Mouse (Mus musculus): ENCODE measurements around the gene Phf10. TPM values are rescaled to one million over a fixed set of nuclear protein-coding genes. Genes with fewer than 3 reads are reported as not detected.

The Phf10 gene
- polyA plus RNA-seq, 1 experiment from 2014 or later = 23.7 TPM

DNA sequence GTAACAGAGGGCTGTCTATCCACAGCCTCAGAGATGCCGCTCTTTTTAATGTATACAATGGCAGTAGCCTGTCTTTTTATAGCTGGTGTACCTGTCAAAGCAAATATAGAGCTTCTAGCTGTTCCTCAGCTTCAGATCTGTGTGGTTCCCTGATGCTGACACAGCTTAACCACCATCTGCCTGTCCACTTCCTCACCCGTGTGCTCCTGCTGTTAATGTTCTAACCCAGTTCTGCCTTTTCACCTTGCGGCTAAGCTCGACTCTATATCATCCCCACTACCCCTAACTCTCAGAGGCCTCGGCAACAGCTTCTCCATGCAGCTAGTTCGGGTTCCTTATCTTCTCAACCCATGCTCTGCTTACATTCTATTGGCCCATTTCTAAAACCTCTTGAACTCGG is 30.4 kb downstream of the Phf10 start:
- H3K9me3 ChIP-seq (replicated peaks; ENCODE audit: control insufficient read depth, low read length) = no peaks in the 10 kb centered on the region
- H3K9ac ChIP-seq (ENCODE audit: low read length) = no peak overlapping the region
- H3K4me2 ChIP-seq (ENCODE audit: low read length) = no peak overlapping the region
- ATAC-seq = no peak
- no peak overlapping the region for H3K4me3 ChIP-seq (ENCODE audit: low read depth, low read length)
- H3K27ac ChIP-seq (ENCODE audit: low read depth, low read length) = no peak overlapping the region
- no peaks in the 10 kb centered on the region for H3K4me1 ChIP-seq (ENCODE audit: control insufficient read depth, insufficient read depth, low read length)
- H3K27me3 ChIP-seq (replicated peaks; ENCODE audit: control insufficient read depth, insufficient read depth, low read length) = no peaks in the 10 kb centered on the region
- no peak for DNase-seq (ENCODE audit: low spot score)
- no peaks in the 10 kb centered on the region for H3K36me3 ChIP-seq (ENCODE audit: control insufficient read depth, insufficient read depth, low read length)
- 90% methylated on average over 7 of the region's 7 CpGs for WGBS

DNA sequence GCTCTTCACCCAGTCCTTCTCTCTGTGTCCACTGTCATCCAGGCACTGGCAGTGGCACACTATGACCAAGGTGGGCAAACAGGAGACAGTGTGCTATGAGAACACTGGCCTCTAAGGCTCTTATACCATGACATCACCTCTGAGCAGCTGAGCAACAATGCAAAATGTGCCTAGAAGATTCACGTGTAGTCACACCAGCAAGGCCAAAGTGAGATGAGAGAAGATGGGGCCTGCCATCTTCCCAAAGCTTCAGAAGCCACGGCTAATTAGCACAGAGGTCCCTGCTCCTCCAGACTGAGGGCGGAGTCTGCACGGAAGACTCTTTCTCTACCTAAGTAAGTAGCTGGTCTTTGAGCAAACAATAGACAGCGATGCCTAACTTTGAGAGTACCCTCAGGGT is 32.4 kb downstream of the Phf10 start:
- Histone ChIP-seq H3K36me3 (ENCODE audit: control insufficient read depth, insufficient read depth, low read length) (no peaks in the 10 kb centered on the region), H3K4me3 (ENCODE audit: low read depth, low read length) (no peak overlapping the region), H3K27me3 (replicated peaks; ENCODE audit: control insufficient read depth, insufficient read depth, low read length) (no peaks in the 10 kb centered on the region), H3K9me3 (replicated peaks; ENCODE audit: control insufficient read depth, low read length) (no peaks in the 10 kb centered on the region), H3K4me2 (ENCODE audit: low read length) (no peak overlapping the region), H3K4me1 (ENCODE audit: control insufficient read depth, insufficient read depth, low read length) (no peaks in the 10 kb centered on the region), H3K9ac (ENCODE audit: low read length) (no peak overlapping the region), H3K27ac (ENCODE audit: low read depth, low read length) (no peak overlapping the region)
- 57% methylated on average over 5 of the region's 5 CpGs for WGBS
- DNase-seq (ENCODE audit: low spot score) (no peak), ATAC-seq (no peak)

DNA sequence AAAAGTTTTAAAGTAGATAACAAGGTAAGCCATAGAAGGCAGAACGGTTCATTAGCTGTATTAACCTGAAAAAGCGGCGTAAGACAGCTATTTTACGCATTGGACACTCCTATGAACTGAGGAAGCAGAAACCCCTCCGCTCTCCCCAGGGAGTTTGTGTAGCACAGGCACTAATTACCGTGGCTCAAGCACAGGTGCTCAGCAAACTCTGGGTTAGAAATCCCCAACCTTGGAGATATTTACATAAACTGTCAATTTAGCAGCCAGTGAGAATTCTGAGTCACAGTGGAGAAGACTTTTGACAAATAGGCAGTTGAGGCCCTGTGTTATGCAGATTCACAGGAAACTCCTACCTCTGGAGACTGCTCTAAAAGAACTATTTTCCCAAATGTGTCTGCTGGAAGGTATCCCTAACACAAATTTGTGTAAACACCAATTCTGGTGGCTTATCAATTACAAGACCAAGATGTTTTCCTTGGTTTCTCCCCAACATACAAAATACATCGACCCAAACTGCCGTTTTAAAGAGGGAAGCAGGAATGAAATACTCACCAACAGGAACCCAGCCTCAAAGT is 33.3 kb downstream of the Phf10 start:
- H3K36me3 ChIP-seq (ENCODE audit: control insufficient read depth, insufficient read depth, low read length) = no peaks in the 10 kb centered on the region
- H3K9ac ChIP-seq (ENCODE audit: low read length) = no peak overlapping the region
- no peak overlapping the region for H3K27ac ChIP-seq (ENCODE audit: low read depth, low read length)
- H3K4me3 ChIP-seq (ENCODE audit: low read depth, low read length) = no peak overlapping the region
- no peaks in the 10 kb centered on the region for H3K9me3 ChIP-seq (replicated peaks; ENCODE audit: control insufficient read depth, low read length)
- no peak for DNase-seq (ENCODE audit: low spot score)
- no peaks in the 10 kb centered on the region for H3K27me3 ChIP-seq (replicated peaks; ENCODE audit: control insufficient read depth, insufficient read depth, low read length)
- ATAC-seq = no peak
- H3K4me1 ChIP-seq (ENCODE audit: control insufficient read depth, insufficient read depth, low read length) = no peaks in the 10 kb centered on the region
- no peak overlapping the region for H3K4me2 ChIP-seq (ENCODE audit: low read length)
- WGBS = 83% methylated on average over 8 of the region's 8 CpGs

DNA sequence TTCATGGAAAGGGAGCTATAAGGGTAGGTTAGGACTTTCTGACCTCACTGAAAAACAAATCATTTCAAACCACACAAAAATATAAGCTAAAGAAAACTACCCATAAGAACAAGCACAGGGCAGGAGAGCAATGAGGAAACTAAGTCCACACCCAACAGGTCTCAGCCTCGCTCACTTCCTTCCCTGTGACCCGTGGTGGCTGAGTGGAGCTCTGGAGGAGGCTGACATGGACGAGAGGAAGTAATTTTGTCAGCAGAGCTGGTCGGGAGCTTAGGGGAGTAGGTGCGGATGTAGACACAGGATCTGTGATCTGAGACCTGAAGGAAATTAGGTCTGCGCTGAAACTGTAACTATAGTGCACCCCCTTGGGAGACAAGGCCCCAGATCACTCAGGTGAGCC is 39.5 kb downstream of the Phf10 start:
- no peak overlapping the region for H3K4me3 ChIP-seq (ENCODE audit: low read depth, low read length)
- H3K9ac ChIP-seq (ENCODE audit: low read length) = no peak overlapping the region
- H3K4me1 ChIP-seq (ENCODE audit: control insufficient read depth, insufficient read depth, low read length) = no peaks in the 10 kb centered on the region
- no peak for ATAC-seq
- no peaks in the 10 kb centered on the region for H3K9me3 ChIP-seq (replicated peaks; ENCODE audit: control insufficient read depth, low read length)
- no peaks in the 10 kb centered on the region for H3K27me3 ChIP-seq (replicated peaks; ENCODE audit: control insufficient read depth, insufficient read depth, low read length)
- DNase-seq (ENCODE audit: low spot score) = no peak
- H3K27ac ChIP-seq (ENCODE audit: low read depth, low read length) = no peak overlapping the region
- no peaks in the 10 kb centered on the region for H3K36me3 ChIP-seq (ENCODE audit: control insufficient read depth, insufficient read depth, low read length)
- H3K4me2 ChIP-seq (ENCODE audit: low read length) = no peak overlapping the region
- 73% methylated on average over 6 of the region's 6 CpGs for WGBS

DNA sequence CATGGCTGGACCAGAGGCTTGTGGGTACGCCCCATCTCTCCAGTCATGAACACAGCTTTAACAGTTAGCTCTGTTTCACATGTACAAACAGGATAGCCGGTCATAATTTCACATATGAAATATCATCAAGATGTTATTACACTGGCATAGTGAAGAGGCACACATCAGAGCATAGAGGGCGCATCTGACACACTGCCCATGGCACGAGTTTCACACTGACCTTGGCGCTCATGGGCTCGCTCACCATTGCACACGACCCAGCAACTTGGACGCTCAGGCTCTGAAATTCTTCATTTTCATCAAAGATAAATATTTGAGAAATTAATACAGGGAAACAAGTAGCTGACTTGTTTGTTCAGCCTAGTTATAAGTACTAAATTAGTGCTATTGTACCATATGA is 43.2 kb downstream of the Phf10 start:
- Histone ChIP-seq H3K9ac (ENCODE audit: low read length) (no peak overlapping the region), H3K27me3 (replicated peaks; ENCODE audit: control insufficient read depth, insufficient read depth, low read length) (no peaks in the 10 kb centered on the region), H3K36me3 (ENCODE audit: control insufficient read depth, insufficient read depth, low read length) (no peaks in the 10 kb centered on the region), H3K4me3 (ENCODE audit: low read depth, low read length) (no peak overlapping the region), H3K4me2 (ENCODE audit: low read length) (no peak overlapping the region), H3K27ac (ENCODE audit: low read depth, low read length) (no peak overlapping the region), H3K4me1 (ENCODE audit: control insufficient read depth, insufficient read depth, low read length) (no peaks in the 10 kb centered on the region), H3K9me3 (replicated peaks; ENCODE audit: control insufficient read depth, low read length) (no peaks in the 10 kb centered on the region)
- ATAC-seq (no peak), DNase-seq (ENCODE audit: low spot score) (no peak)
- 92% methylated on average over 8 of the region's 8 CpGs for WGBS

DNA sequence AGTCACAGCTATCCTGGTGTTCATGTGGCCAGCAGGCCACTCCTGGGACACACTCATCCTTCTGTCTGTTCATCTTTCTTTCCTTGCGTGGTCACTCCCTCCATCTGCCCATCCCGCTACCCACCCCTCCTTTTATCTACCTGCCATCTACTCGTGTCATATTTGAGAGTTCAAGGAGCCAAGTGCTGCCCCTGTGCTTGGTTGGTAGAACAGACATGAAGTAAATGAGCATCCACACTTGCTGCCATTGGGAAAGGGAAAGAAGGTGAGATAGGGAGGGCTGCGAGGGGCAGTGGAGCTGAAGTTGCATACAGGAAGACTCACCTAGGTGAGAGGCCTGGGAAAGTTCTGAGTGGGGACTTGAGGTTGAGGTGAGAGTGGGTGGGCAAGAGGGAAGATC is 46.7 kb downstream of the Phf10 start:
- no peaks in the 10 kb centered on the region for H3K27me3 ChIP-seq (replicated peaks; ENCODE audit: control insufficient read depth, insufficient read depth, low read length)
- H3K4me1 ChIP-seq (ENCODE audit: control insufficient read depth, insufficient read depth, low read length) = no peaks in the 10 kb centered on the region
- ATAC-seq (no peak), DNase-seq (ENCODE audit: low spot score) (no peak)
- WGBS = 88% methylated on average over 4 of the region's 4 CpGs
- no peak overlapping the region for H3K9ac ChIP-seq (ENCODE audit: low read length)
- H3K9me3 ChIP-seq (replicated peaks; ENCODE audit: control insufficient read depth, low read length) = no peaks in the 10 kb centered on the region
- H3K4me2 ChIP-seq (ENCODE audit: low read length) = no peak overlapping the region
- no peaks in the 10 kb centered on the region for H3K36me3 ChIP-seq (ENCODE audit: control insufficient read depth, insufficient read depth, low read length)
- H3K27ac ChIP-seq (ENCODE audit: low read depth, low read length) = no peak overlapping the region
- no peak overlapping the region for H3K4me3 ChIP-seq (ENCODE audit: low read depth, low read length)

DNA sequence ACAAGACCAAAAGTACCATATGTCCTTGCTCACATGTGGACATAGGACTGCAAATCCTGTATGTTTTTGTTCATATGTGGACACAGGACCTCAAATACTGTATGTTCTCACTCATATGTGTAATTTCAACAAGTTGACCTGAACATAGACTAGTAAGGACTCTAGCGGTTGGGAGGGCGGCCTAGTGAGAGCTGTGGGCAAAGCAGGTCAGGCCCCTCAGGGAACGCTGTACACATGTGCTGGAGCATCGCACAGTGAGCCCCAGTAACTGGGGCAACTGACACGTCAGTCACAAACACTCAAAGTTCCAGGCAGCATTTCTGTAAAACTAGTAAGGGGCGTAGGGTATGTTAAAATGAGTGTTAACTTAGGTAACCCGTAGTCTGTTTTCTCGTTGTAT is 48.1 kb downstream of the Phf10 start:
- no peak overlapping the region for H3K4me2 ChIP-seq (ENCODE audit: low read length)
- 91% methylated on average over 8 of the region's 8 CpGs for WGBS
- no peaks in the 10 kb centered on the region for H3K36me3 ChIP-seq (ENCODE audit: control insufficient read depth, insufficient read depth, low read length)
- H3K4me1 ChIP-seq (ENCODE audit: control insufficient read depth, insufficient read depth, low read length) = no peaks in the 10 kb centered on the region
- DNase-seq (ENCODE audit: low spot score) (no peak), ATAC-seq (no peak)
- no peaks in the 10 kb centered on the region for H3K9me3 ChIP-seq (replicated peaks; ENCODE audit: control insufficient read depth, low read length)
- no peak overlapping the region for H3K9ac ChIP-seq (ENCODE audit: low read length)
- H3K27ac ChIP-seq (ENCODE audit: low read depth, low read length) = no peak overlapping the region
- no peaks in the 10 kb centered on the region for H3K27me3 ChIP-seq (replicated peaks; ENCODE audit: control insufficient read depth, insufficient read depth, low read length)
- H3K4me3 ChIP-seq (ENCODE audit: low read depth, low read length) = no peak overlapping the region

DNA sequence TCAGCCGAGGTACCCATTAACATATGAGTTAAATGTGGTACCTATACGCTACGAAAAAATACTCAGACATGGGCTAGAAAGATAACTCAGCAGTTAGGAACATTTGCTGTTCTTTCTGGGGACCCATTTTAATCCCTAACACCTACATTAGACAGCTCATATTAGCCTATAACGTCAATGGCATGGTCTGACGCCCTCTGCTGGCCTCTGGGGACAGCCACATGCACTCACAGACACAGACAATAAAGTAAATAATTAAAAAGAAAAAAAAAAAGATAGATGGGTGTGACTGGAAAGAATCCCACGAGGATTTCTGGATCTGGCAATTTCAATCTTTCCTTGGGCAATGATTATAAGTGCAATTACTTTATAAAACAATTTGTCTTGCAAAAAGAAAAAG is 48.7 kb downstream of the Phf10 start:
- Histone ChIP-seq H3K27me3 (replicated peaks; ENCODE audit: control insufficient read depth, insufficient read depth, low read length) (no peaks in the 10 kb centered on the region), H3K4me3 (ENCODE audit: low read depth, low read length) (no peak overlapping the region), H3K4me2 (ENCODE audit: low read length) (no peak overlapping the region), H3K9me3 (replicated peaks; ENCODE audit: control insufficient read depth, low read length) (no peaks in the 10 kb centered on the region), H3K36me3 (ENCODE audit: control insufficient read depth, insufficient read depth, low read length) (no peaks in the 10 kb centered on the region), H3K9ac (ENCODE audit: low read length) (no peak overlapping the region), H3K4me1 (ENCODE audit: control insufficient read depth, insufficient read depth, low read length) (no peaks in the 10 kb centered on the region), H3K27ac (ENCODE audit: low read depth, low read length) (no peak overlapping the region)
- 53% methylated on average over 6 of the region's 6 CpGs for WGBS
- ATAC-seq (no peak), DNase-seq (ENCODE audit: low spot score) (no peak)

DNA sequence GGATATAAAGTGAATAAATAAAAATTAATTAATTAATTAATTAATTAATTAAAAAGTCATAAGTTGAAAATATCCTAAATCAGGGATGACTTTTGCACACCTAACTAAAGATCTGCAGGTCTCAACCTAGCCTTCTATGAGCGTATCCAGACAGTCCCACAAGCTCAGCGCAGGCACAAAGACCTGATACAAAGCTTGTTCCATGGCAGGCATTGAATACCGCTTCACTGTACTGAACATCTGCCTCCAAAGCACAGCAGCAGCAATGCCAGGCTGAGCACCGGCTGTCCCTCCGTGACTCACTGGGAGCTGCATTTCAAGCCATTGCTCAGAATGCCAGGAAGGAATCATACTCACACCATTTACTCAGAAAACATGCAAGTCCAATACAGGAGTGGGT is 50.3 kb downstream of the Phf10 start:
- H3K4me2 ChIP-seq (ENCODE audit: low read length) = no peak overlapping the region
- DNase-seq (ENCODE audit: low spot score) (no peak), ATAC-seq (no peak)
- 94% methylated on average over 5 of the region's 5 CpGs for WGBS
- H3K36me3 ChIP-seq (ENCODE audit: control insufficient read depth, insufficient read depth, low read length) = no peaks in the 10 kb centered on the region
- H3K27me3 ChIP-seq (replicated peaks; ENCODE audit: control insufficient read depth, insufficient read depth, low read length) = no peaks in the 10 kb centered on the region
- H3K27ac ChIP-seq (ENCODE audit: low read depth, low read length) = no peak overlapping the region
- no peaks in the 10 kb centered on the region for H3K4me1 ChIP-seq (ENCODE audit: control insufficient read depth, insufficient read depth, low read length)
- no peak overlapping the region for H3K9ac ChIP-seq (ENCODE audit: low read length)
- H3K9me3 ChIP-seq (replicated peaks; ENCODE audit: control insufficient read depth, low read length) = no peaks in the 10 kb centered on the region
- H3K4me3 ChIP-seq (ENCODE audit: low read depth, low read length) = no peak overlapping the region
